Mouse (Mus musculus): ENCODE results near the gene Gpat3. TPM values are rescaled to one million over a fixed set of nuclear protein-coding genes. Genes with fewer than 3 reads are reported as not detected.

Gene Gpat3
- total RNA-seq, 2 experiments from 2014 or later, result 21.6 to 27.8 TPM

- no peak for DNase-seq
- intact Hi-C loops (cut with DNase I), result loop anchor here (5.0 to 10.0 kb wide), 2 partner anchors 64 to 367 kb away; partner anchors contain the start of gene Gpat3
Observed at GRCm38 (mm10) chr5:100911502-100912097, 66.1 kb downstream of the Gpat3 start.

- intact Hi-C loops (cut with DNase I), result loop anchor here (5.0 to 10.0 kb wide), 2 partner anchors 65 to 368 kb away; partner anchors contain the start of gene Gpat3
- DNase-seq, result no peak
Observed at GRCm38 (mm10) chr5:100912366-100912765, 66.9 kb downstream of the Gpat3 start.

- no peak for DNase-seq
- intact Hi-C loops (cut with DNase I), result loop anchor here (5.0 to 10.0 kb wide), 2 partner anchors 66 to 368 kb away; partner anchors contain the start of gene Gpat3
Observed at GRCm38 (mm10) chr5:100913274-100913673, 67.8 kb downstream of the Gpat3 start.

GRCm38 (mm10) chr5:100914989-100915388 is 69.5 kb downstream of the Gpat3 start:
- DNase-seq, result peak; percentile 33 to 42
- intact Hi-C loops (cut with DNase I), result loop anchor here (1.0 to 10.0 kb wide), 4 partner anchors 68 to 370 kb away; partner anchors contain the start of genes Coq2 and Gpat3

- intact Hi-C loops (cut with DNase I), result loop anchor here (1.0 to 10.0 kb wide), 3 partner anchors 89 to 371 kb away; partner anchors contain the start of gene Coq2
Observed at GRCm38 (mm10) chr5:100915411-100915810, 69.9 kb downstream of the Gpat3 start.

GRCm38 (mm10) chr5:100916416-100916815 is 70.9 kb downstream of the Gpat3 start:
- no peak for DNase-seq
- intact Hi-C loops (cut with DNase I), result loop anchor here (10.0 kb wide), 1 partner anchor 372 kb away; no protein-coding TSS in a partner anchor

More at GRCm38 (mm10) chr5:100915411-100915810, 69.9 kb downstream of the Gpat3 start:
- no peak for DNase-seq

GRCm38 (mm10) chr5:100917252-100917774 is 71.8 kb downstream of the Gpat3 start:
- intact Hi-C loops (cut with DNase I), result loop anchor here (10.0 kb wide), 1 partner anchor 373 kb away; no protein-coding TSS in a partner anchor
- DNase-seq, result peak; percentile 53 to 66

GRCm38 (mm10) chr5:100919069-100919468 is 73.6 kb downstream of the Gpat3 start:
- intact Hi-C loops (cut with DNase I), result loop anchor here (2.0 to 10.0 kb wide), 2 partner anchors 374 to 750 kb away; no protein-coding TSS in a partner anchor
- peak; percentile 37 to 43 for DNase-seq

GRCm38 (mm10) chr5:100929698-100930097 is 84.2 kb downstream of the Gpat3 start:
- intact Hi-C loops (cut with DNase I), result no loop called here
- no peak for DNase-seq

GRCm38 (mm10) chr5:100943716-100944115 is 98.2 kb downstream of the Gpat3 start:
- DNase-seq, result no peak
- intact Hi-C loops (cut with DNase I), result no loop called here

GRCm38 (mm10) chr5:100945336-100945735 is 99.8 kb downstream of the Gpat3 start:
- no peak for DNase-seq
- intact Hi-C loops (cut with DNase I), result no loop called here

Other genes with a start within 250 kb of the Gpat3 start
- 10 to 100 TPM; 97.4 to 98.2 TPM for gene Coq2, start 170.6 kb upstream of the Gpat3 start, total RNA-seq (2021)
- gene Hpse, start 126.0 kb upstream of the Gpat3 start, total RNA-seq (2021), result 1 to 10 TPM in 1 of 2 experiments, under 1 TPM in 1; 0.97 to 1.3 TPM
- 1 to 10 TPM; 2.1 to 3.6 TPM for gene Helq, start 47.1 kb upstream of the Gpat3 start, total RNA-seq (2021)
- 10 to 100 TPM; 81.3 to 84.8 TPM for gene Mrps18c, start 47.1 kb upstream of the Gpat3 start, total RNA-seq (2021)
- 10 to 100 TPM; 11.0 to 13.2 TPM for gene Abraxas1, start 24.7 kb upstream of the Gpat3 start, total RNA-seq (2021)